Mouse (Mus musculus): ENCODE measurements around the gene Slc25a35.
A peak's percentile ranks its signal among the peaks of the same experiment; 100 is the strongest.
"Not testable (repeated sequence)": the region's sequence is repeated elsewhere in the genome, so short reads cannot be mapped to it uniquely, and the experiment has no call there.

Slc25a35 gene

GRCm38 (mm10) chr11:69008182-69009121, 40.5 kb downstream of the Slc25a35 start, which contains the start of gene Pfas:
Pfas (minus strand) TSS chr11:69008460.
- DNase-seq: peak; percentile 90

- DNase-seq: no peak
Measured at GRCm38 (mm10) chr11:69009508-69009907, 41.6 kb downstream of the Slc25a35 start.

- no peak for DNase-seq
Measured at GRCm38 (mm10) chr11:69010400-69011323, 42.7 kb downstream of the Slc25a35 start.

- not testable (repeated sequence) for DNase-seq
Measured at GRCm38 (mm10) chr11:69011445-69011844, 43.5 kb downstream of the Slc25a35 start.

- DNase-seq: peak; percentile 80
Measured at GRCm38 (mm10) chr11:69012071-69012601, 44.2 kb downstream of the Slc25a35 start.

GRCm38 (mm10) chr11:69015644-69016441, 47.9 kb downstream of the Slc25a35 start, which contains the start of gene Ctc1:
Ctc1 (plus strand) TSS chr11:69015911.
- peak; percentile 85 for DNase-seq

GRCm38 (mm10) chr11:69016755-69017154, 48.8 kb downstream of the Slc25a35 start:
- DNase-seq: no peak

- DNase-seq: no peak
Measured at GRCm38 (mm10) chr11:69020691-69021090, 52.8 kb downstream of the Slc25a35 start.
